Mouse (Mus musculus) erythroblast, embryonic 14.5 days (primary cell): Measurements from ENCODE around the gene Ctso.

Source experiments
- GATA1 ChIP-seq: IDR thresholded peaks from 2 replicates; pipeline ENCODE4 v1.6.1; 2012; ENCODE audit warnings: low read length, inconsistent platforms, mixed read lengths
- TAL1 ChIP-seq: IDR thresholded peaks from 3 replicates; pipeline ENCODE4 v1.6.1; 2012; ENCODE audit warnings: low read length, inconsistent platforms, mixed read lengths

DNA sequence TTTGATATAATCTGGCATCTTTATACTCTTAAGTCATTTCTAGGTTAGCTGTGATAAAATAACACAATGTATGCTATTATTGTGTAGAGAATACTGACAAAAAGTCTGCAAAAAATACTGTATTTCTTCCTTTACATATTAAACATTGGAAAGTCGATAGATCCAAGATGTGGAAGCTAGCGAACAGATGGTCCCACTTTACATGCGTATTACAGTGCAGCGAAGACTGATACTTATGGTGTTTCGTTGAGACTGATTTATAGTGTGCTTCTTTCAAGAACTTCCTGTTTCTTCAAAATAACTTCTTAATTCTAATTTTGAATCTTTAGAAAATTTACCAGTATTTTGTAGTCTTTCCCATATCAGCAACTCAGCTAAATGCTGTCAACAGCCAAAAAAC is 25.1 kb downstream of the Ctso start:
- no peak for TF ChIP-seq GATA1
- no peak for TF ChIP-seq TAL1
